Mouse (Mus musculus): ENCODE measurements at regions not wholly inside any gene's neighbourhood (a gene's known extent, or its start where the extent isn't known, plus 50 kb on each side); places are given as distances from the start of the nearest gene placed in this dataset.

- no peak for TF ChIP-seq CTCF (IDR thresholded peaks at IDR 0.05; ENCODE audit: low read depth, low read length)
- TF ChIP-seq POLR2A (IDR thresholded peaks at IDR 0.05; ENCODE audit: extremely low read depth, insufficient read depth, low read length) = no peak
These were observed 306.1 kb downstream of the Zpld1 start for GRCm38 (mm10) chr16:54991595-54992240.
